Mouse (Mus musculus): ENCODE results near the gene Tmem255b. TPM values are rescaled to one million over a fixed set of nuclear protein-coding genes. Genes with fewer than 3 reads are reported as not detected.

The Tmem255b gene
- total RNA-seq, 2 experiments from 2014 or later, result 3.4 to 5.3 TPM

GRCm38 (mm10) chr8:13448145-13448544, 13.2 kb downstream of the Tmem255b start:
- DNase-seq, result peak; percentile 78

GRCm38 (mm10) chr8:13451747-13452277, 16.8 kb downstream of the Tmem255b start:
- no peak for DNase-seq

DNA sequence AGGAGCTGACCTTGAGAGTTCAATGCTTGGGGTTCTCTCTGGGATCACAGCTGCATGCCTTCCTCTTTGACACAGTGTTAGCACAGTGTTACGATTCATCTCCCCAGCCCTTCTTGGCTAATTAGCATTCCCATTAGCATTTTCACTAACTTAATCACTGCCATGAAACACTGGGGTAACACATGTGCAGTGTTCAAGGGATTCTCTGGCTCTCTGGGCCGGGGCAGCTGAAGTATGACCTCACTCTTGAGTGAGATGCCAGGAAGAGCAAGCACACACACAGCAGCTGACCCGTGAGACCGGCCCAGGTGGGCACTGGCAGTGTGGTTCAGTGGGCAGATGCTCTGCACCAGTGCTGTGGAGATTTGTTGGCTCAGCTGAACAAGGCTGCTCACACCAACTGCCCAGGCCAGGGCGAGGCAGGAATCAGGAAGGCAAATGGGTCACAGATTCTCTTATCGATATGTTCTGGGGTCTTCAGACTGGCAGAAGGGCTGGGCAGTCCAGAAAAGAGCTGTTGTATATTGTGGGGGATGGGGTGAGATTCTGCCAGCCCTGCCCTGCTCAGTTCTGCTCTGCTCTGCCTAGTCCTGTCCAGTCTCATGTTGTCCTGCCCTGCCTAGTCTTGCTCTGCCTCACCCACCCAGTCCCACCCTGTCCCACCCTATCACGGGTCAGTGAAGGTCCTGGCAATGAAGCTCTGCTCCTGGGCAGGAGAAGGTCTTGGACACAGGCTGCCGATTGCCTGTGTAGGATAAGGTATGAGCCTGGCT, 19.5 kb downstream of the Tmem255b start:
- DNase-seq, result no peak

GRCm38 (mm10) chr8:13455295-13455694, 20.3 kb downstream of the Tmem255b start:
- peak; percentile 82 for DNase-seq

DNA sequence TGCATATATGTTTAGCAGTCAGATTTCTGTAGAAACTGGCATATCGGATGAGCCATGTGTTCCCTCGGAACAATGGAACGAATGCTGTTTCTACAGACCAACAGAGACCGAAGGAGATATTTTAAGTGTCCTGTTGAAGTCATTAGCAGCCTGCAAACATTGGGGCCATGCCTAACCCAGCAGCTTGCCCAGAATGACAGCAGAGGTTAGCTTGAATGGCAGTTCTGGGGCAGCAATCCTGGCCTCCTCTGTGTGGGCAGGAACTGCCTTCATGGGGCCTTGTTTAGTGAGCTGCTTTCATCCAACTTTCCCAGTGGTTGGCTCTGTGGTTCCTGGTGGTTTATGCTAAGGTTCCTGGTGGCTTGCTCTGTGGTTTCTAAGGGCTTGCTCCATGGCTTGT, 24.4 kb downstream of the Tmem255b start:
- DNase-seq, result no peak

GRCm38 (mm10) chr8:13461085-13461765, 26.2 kb downstream of the Tmem255b start:
- DNase-seq, result peak; percentile 66

DNA sequence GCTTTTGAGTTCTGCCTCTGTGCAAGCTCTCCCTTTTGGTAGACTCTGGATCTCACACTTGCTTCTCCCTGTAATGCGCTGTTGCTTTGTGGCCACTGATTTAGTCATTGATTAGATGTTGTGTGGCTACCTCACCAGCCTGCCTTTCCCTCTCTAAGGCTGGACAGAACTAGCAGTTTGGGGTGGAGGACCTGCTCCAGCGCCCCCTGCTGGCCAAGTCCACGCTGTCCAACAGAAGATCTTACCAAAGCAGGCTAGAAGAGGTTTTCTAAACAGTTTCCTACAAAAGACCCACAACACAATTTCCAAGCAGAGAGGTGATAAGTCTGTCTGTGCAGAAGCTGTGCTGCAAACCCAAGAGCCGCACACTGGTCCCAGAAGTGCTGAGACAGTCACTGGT, 26.9 kb downstream of the Tmem255b start:
- peak; percentile 88 for DNase-seq

DNA sequence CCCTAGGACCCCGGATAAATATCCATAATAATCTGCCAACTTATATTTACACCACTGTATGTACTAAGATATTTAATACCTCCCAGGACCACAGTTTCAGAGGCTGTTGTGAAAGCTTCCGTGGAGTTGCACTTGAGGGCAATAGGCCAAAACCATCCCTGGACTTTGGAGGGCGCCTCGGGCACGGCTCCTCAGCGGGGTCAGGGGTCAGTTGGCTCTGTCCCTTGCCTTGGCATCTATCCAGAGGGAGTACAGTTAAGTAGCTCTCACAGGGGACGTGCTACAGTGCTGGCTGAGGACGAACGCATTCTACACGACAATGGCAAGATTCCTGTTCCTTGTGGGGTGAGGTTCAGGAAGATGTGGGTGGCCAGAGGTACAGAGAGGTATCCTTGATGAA, 27.4 kb downstream of the Tmem255b start:
- DNase-seq, result peak; percentile 90

DNA sequence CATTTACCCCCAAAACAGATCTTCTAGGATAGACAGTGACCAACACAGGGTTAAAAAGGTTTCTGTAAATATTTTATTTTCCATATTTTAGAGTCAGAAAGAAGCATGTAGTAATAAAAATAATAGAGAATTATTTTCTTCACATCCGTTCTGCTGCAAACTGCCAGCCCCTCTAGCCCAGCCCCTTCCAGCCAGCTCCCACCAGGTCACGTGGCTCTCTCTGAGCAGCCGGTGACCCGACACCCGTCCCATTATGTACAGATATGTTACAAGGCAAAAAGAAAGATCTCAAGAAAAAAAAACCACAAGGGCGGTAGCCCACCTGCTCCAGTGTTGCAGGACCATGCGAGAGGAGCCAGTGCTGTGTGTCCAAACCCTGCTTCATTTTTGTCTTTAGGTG, 30.3 kb downstream of the Tmem255b start:
- DNase-seq, result no peak

GRCm38 (mm10) chr8:13466989-13467388, 32.0 kb downstream of the Tmem255b start:
- DNase-seq, result peak; percentile 54

DNA sequence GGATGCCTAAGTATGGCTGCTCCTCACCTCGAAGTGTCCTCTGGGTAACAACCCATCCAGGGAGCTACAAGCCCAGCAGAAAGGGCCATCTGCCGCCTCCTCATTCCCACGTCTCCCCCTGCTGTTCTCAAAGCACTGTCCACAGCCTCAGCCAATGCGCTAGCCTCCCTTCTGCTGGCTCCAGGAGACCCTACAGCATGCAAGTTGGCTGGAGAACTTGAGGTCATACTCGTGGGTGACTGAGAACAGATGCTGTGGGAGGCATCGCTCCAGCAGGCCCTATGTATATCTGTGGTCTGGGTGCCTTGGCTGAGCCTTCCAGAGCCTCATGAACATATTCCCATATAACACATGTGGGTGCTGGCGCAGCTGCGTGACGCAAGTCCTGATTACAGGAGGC, 33.7 kb downstream of the Tmem255b start:
- no peak for DNase-seq

DNA sequence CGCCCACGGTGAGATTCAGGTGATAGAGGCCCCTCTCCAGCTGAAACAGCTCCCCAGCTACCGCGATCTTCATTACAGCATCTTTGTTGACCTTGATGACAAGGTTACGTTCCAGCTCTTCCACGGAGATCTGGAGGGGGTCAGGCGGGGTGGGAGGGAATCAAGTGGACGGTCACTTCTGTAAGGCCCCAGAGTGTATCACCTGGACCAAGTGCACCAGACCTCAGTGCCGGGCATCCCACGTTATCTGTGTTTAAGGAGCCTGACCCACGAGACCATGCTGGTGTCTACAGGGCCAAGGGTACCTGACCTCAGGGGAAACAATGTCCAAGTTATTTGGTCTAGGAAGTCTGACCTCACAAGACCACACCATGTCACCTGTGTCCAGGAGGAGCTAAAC, 36.5 kb downstream of the Tmem255b start:
- DNase-seq, result no peak

DNA sequence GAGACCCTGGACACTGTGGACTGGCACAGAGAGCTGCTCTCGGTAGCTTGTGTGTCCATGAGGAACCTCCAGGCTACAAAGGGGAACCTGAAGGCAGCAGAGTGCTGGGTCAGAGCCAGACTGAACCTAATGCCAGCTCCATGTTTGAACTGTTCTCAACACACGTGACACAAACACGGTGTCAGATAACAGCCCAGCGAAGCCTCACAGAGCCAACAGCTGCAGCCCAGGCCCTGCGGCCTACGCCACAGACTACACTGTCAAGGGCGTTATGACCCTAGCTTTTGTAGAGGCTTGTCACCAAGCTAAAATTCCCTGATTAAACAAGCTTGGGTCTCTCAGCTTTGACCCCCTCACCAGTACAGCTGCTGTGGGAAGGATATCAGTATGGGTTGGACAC, 37.3 kb downstream of the Tmem255b start:
- DNase-seq, result peak; percentile 61

- DNase-seq, result no peak
Observed at GRCm38 (mm10) chr8:13475892-13476291, 40.9 kb downstream of the Tmem255b start.

GRCm38 (mm10) chr8:13481089-13481554, 46.1 kb downstream of the Tmem255b start:
- peak; percentile 71 for DNase-seq

DNA sequence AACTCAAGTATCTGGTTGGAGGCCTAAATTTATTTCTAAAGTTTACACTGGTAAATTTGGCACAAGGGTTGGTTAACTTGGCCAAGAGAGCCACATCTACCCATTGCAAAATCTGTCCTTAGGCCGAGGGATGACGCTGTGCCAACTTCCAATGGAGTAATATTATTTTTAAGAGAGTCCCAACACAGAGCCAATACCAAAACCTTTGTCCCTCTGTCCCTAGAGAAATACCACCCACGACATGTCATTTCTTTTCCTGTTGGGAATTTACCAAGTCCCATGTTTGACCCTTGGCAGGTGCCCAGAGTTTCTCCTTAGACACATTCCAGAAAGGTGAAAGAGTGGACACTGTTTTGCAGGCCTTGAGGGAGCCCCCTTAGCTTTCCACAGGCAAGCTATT, 46.6 kb downstream of the Tmem255b start:
- DNase-seq, result peak; percentile 61

- peak; percentile 68 for DNase-seq
Observed at GRCm38 (mm10) chr8:13482101-13482801, 47.3 kb downstream of the Tmem255b start.

GRCm38 (mm10) chr8:13483191-13483590, 48.2 kb downstream of the Tmem255b start:
- no peak for DNase-seq

- no peak for DNase-seq
Observed at GRCm38 (mm10) chr8:13489351-13489750, 54.4 kb downstream of the Tmem255b start.

DNA sequence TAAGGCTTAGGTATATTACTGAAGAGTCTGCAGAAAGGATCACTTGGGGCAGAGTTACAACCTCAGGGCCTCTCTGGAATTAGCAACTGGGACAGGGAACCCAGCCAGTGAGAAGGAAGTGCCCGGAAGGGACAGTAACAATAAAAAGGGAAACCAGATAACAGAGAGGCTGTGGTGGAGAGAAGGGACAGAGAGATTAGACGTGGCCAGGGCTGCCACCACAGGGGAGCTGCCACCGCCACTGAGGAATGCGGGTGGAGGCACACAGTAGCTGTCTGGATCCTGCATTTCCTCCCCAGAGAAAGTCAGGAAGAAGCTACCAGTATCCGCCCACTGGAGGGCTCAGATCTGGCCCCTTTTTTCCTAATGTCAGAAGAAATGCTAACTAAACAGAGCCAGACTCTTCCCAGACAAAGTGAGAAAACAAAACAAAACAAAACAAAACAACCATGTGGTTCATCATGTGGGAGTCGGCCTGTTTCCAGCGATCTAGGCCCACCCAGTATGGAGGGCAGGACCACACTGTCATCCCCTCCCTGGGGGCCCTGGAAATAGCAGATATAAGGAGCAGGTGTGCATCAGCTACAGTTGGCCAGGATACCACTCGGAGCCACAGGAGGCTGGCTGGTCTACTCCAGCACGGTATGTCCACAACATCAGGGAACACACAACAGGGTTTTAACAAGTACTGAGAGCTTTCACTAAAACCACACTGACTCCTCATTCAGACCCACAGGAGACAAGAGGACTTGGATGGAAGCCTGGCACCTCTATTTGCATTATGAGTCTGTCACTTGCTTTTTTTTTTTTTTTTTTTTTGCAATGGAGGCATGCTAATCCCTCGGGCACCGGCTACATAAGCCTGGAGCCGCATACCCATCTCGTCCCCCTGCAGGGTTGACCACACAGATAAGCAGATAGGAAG, 55.3 kb downstream of the Tmem255b start:
- no peak for DNase-seq

DNA sequence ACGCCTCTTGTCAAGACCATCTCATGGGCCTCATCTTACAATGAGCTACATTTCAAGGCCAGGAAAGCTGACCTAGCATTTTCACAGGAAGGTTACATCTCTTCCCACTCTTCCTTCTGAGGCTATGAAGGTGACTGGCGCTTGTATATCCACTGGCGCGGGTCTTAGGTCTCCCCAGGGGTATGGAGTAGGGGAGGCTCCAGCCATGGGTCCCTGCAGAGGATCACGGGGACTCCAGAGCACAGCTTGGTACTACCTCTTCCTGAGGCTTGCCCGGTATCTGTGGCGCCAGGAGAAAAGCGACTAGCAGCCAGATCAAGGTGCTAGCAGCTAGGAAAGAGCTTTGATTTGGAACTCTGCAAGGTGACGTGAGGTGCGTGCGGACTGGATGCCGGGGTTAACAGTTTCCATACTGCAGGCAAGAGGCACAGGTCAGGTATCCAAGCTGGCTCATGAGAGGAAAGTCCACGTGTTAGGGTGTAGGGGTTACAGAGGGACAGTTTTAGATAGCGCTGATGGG, 56.6 kb downstream of the Tmem255b start:
- no peak for DNase-seq

Measured in adrenal gland, postnatal 10 days (tissue).